Mouse (Mus musculus): ENCODE measurements around the gene Gm17428. TPM values are rescaled to one million over a fixed set of nuclear protein-coding genes. Genes with fewer than 3 reads are reported as not detected.
"Not testable (repeated sequence)": the region's sequence is repeated elsewhere in the genome, so short reads cannot be mapped to it uniquely, and the experiment has no call there.

The Gm17428 gene
- polyA plus RNA-seq, 1 experiment from 2014 or later, result not detected

GRCm38 (mm10) chr14:54950493-54950892 lies 26.2 kb upstream of the Gm17428 start:
- H3K27ac ChIP-seq (ENCODE audit: low read length), result no peak overlapping the region
- H3K9ac ChIP-seq (replicated peaks; ENCODE audit: low read length), result no peak overlapping the region
- H3K4me1 ChIP-seq (ENCODE audit: insufficient read depth, low read length), result no peaks in the 10 kb centered on the region
- H3K27me3 ChIP-seq (ENCODE audit: insufficient read depth, low read length), result no peaks in the 10 kb centered on the region
- no peaks in the 10 kb centered on the region for H3K36me3 ChIP-seq (ENCODE audit: insufficient read depth, low read length)
- H3K4me3 ChIP-seq (ENCODE audit: low read length), result no peak overlapping the region
- ATAC-seq (ENCODE audit: low FRiP score, low TSS enrichment), result no peak
- H3K4me2 ChIP-seq (replicated peaks; ENCODE audit: low read depth, low read length), result no peak overlapping the region
- WGBS, result 60% methylated on average over 12 of the region's 12 CpGs
- H3K9me3 ChIP-seq (ENCODE audit: low read length), result no peaks in the 10 kb centered on the region

GRCm38 (mm10) chr14:54951587-54951986 lies 25.1 kb upstream of the Gm17428 start:
- no peak overlapping the region for H3K4me2 ChIP-seq (replicated peaks; ENCODE audit: low read depth, low read length)
- no peaks in the 10 kb centered on the region for H3K4me1 ChIP-seq (ENCODE audit: insufficient read depth, low read length)
- H3K27ac ChIP-seq (ENCODE audit: low read length), result no peak overlapping the region
- H3K9ac ChIP-seq (replicated peaks; ENCODE audit: low read length), result no peak overlapping the region
- H3K27me3 ChIP-seq (ENCODE audit: insufficient read depth, low read length), result no peaks in the 10 kb centered on the region
- no peak overlapping the region for H3K4me3 ChIP-seq (ENCODE audit: low read length)
- ATAC-seq (ENCODE audit: low FRiP score, low TSS enrichment), result no peak
- no peaks in the 10 kb centered on the region for H3K9me3 ChIP-seq (ENCODE audit: low read length)
- 92% methylated on average over 6 of the region's 6 CpGs for WGBS
- H3K36me3 ChIP-seq (ENCODE audit: insufficient read depth, low read length), result no peaks in the 10 kb centered on the region

- H3K4me2 ChIP-seq (replicated peaks; ENCODE audit: low read depth, low read length), result no peak overlapping the region
- no peak overlapping the region for H3K9ac ChIP-seq (replicated peaks; ENCODE audit: low read length)
- H3K27ac ChIP-seq (ENCODE audit: low read length), result no peak overlapping the region
- no peak overlapping the region for H3K4me3 ChIP-seq (ENCODE audit: low read length)
- H3K9me3 ChIP-seq (ENCODE audit: low read length), result no peaks in the 10 kb centered on the region
- no peak for ATAC-seq (ENCODE audit: low FRiP score, low TSS enrichment)
- no peaks in the 10 kb centered on the region for H3K36me3 ChIP-seq (ENCODE audit: insufficient read depth, low read length)
- 87% methylated on average over 8 of the region's 8 CpGs for WGBS
- no peaks in the 10 kb centered on the region for H3K4me1 ChIP-seq (ENCODE audit: insufficient read depth, low read length)
- no peaks in the 10 kb centered on the region for H3K27me3 ChIP-seq (ENCODE audit: insufficient read depth, low read length)
These were observed 23.0 kb upstream of the Gm17428 start for GRCm38 (mm10) chr14:54953664-54954206.

GRCm38 (mm10) chr14:54954474-54954873 lies 22.3 kb upstream of the Gm17428 start:
- no peak for ATAC-seq (ENCODE audit: low FRiP score, low TSS enrichment)
- H3K9me3 ChIP-seq (ENCODE audit: low read length), result no peaks in the 10 kb centered on the region
- WGBS, result 82% methylated on average over 3 of the region's 3 CpGs
- H3K27ac ChIP-seq (ENCODE audit: low read length), result no peak overlapping the region
- H3K4me2 ChIP-seq (replicated peaks; ENCODE audit: low read depth, low read length), result no peak overlapping the region
- H3K4me3 ChIP-seq (ENCODE audit: low read length), result no peak overlapping the region
- no peaks in the 10 kb centered on the region for H3K36me3 ChIP-seq (ENCODE audit: insufficient read depth, low read length)
- no peak overlapping the region for H3K9ac ChIP-seq (replicated peaks; ENCODE audit: low read length)
- no peaks in the 10 kb centered on the region for H3K4me1 ChIP-seq (ENCODE audit: insufficient read depth, low read length)
- H3K27me3 ChIP-seq (ENCODE audit: insufficient read depth, low read length), result no peaks in the 10 kb centered on the region

GRCm38 (mm10) chr14:54955481-54955880 lies 21.3 kb upstream of the Gm17428 start:
- Histone ChIP-seq H3K4me3 (ENCODE audit: low read length) (no peak overlapping the region), H3K27ac (ENCODE audit: low read length) (no peak overlapping the region), H3K27me3 (ENCODE audit: insufficient read depth, low read length) (no peaks in the 10 kb centered on the region), H3K4me1 (ENCODE audit: insufficient read depth, low read length) (no peaks in the 10 kb centered on the region), H3K9me3 (ENCODE audit: low read length) (no peaks in the 10 kb centered on the region), H3K9ac (replicated peaks; ENCODE audit: low read length) (no peak overlapping the region), H3K4me2 (replicated peaks; ENCODE audit: low read depth, low read length) (no peak overlapping the region), H3K36me3 (ENCODE audit: insufficient read depth, low read length) (no peaks in the 10 kb centered on the region)
- no peak for ATAC-seq (ENCODE audit: low FRiP score, low TSS enrichment)
- whole genome bisulfite sequencing, result 86% methylated on average over 3 of the region's 3 CpGs

GRCm38 (mm10) chr14:54956533-54956932 lies 20.2 kb upstream of the Gm17428 start:
- no peaks in the 10 kb centered on the region for H3K9me3 ChIP-seq (ENCODE audit: low read length)
- H3K36me3 ChIP-seq (ENCODE audit: insufficient read depth, low read length), result no peaks in the 10 kb centered on the region
- H3K4me2 ChIP-seq (replicated peaks; ENCODE audit: low read depth, low read length), result no peak overlapping the region
- no peak overlapping the region for H3K4me3 ChIP-seq (ENCODE audit: low read length)
- no peaks in the 10 kb centered on the region for H3K27me3 ChIP-seq (ENCODE audit: insufficient read depth, low read length)
- 89% methylated on average over 9 of the region's 9 CpGs for WGBS
- no peak overlapping the region for H3K9ac ChIP-seq (replicated peaks; ENCODE audit: low read length)
- H3K27ac ChIP-seq (ENCODE audit: low read length), result no peak overlapping the region
- H3K4me1 ChIP-seq (ENCODE audit: insufficient read depth, low read length), result no peaks in the 10 kb centered on the region
- no peak for ATAC-seq (ENCODE audit: low FRiP score, low TSS enrichment)

- Histone ChIP-seq H3K4me3 (ENCODE audit: low read length) (no peak overlapping the region), H3K4me2 (replicated peaks; ENCODE audit: low read depth, low read length) (no peak overlapping the region), H3K27ac (ENCODE audit: low read length) (no peak overlapping the region), H3K27me3 (ENCODE audit: insufficient read depth, low read length) (no peaks in the 10 kb centered on the region), H3K9ac (replicated peaks; ENCODE audit: low read length) (no peak overlapping the region), H3K4me1 (ENCODE audit: insufficient read depth, low read length) (no peaks in the 10 kb centered on the region), H3K36me3 (ENCODE audit: insufficient read depth, low read length) (no peaks in the 10 kb centered on the region), H3K9me3 (ENCODE audit: low read length) (no peaks in the 10 kb centered on the region)
- 68% methylated on average over 4 of the region's 4 CpGs for whole genome bisulfite sequencing
- ATAC-seq (ENCODE audit: low FRiP score, low TSS enrichment), result no peak
These were observed 18.2 kb upstream of the Gm17428 start for GRCm38 (mm10) chr14:54958503-54958902.

GRCm38 (mm10) chr14:54959197-54959596 lies 17.5 kb upstream of the Gm17428 start:
- no peaks in the 10 kb centered on the region for H3K27me3 ChIP-seq (ENCODE audit: insufficient read depth, low read length)
- H3K9ac ChIP-seq (replicated peaks; ENCODE audit: low read length), result no peak overlapping the region
- no peaks in the 10 kb centered on the region for H3K9me3 ChIP-seq (ENCODE audit: low read length)
- WGBS, result 84% methylated on average over 3 of the region's 3 CpGs
- no peak overlapping the region for H3K4me3 ChIP-seq (ENCODE audit: low read length)
- no peaks in the 10 kb centered on the region for H3K4me1 ChIP-seq (ENCODE audit: insufficient read depth, low read length)
- ATAC-seq (ENCODE audit: low FRiP score, low TSS enrichment), result no peak
- H3K27ac ChIP-seq (ENCODE audit: low read length), result no peak overlapping the region
- H3K4me2 ChIP-seq (replicated peaks; ENCODE audit: low read depth, low read length), result no peak overlapping the region
- no peaks in the 10 kb centered on the region for H3K36me3 ChIP-seq (ENCODE audit: insufficient read depth, low read length)

GRCm38 (mm10) chr14:54959853-54960613 lies 16.7 kb upstream of the Gm17428 start:
- not testable (repeated sequence) for H3K4me1 ChIP-seq (ENCODE audit: insufficient read depth, low read length); H3K4me3 ChIP-seq (ENCODE audit: low read length); H3K4me2 ChIP-seq (replicated peaks; ENCODE audit: low read depth, low read length); H3K27me3 ChIP-seq (ENCODE audit: insufficient read depth, low read length); H3K9ac ChIP-seq (replicated peaks; ENCODE audit: low read length); H3K27ac ChIP-seq (ENCODE audit: low read length); ATAC-seq (ENCODE audit: low FRiP score, low TSS enrichment); H3K9me3 ChIP-seq (ENCODE audit: low read length); H3K36me3 ChIP-seq (ENCODE audit: insufficient read depth, low read length)
- WGBS, result 91% methylated on average over 11 of the region's 12 CpGs

GRCm38 (mm10) chr14:54960769-54961168 lies 16.0 kb upstream of the Gm17428 start:
- no peaks in the 10 kb centered on the region for H3K27me3 ChIP-seq (ENCODE audit: insufficient read depth, low read length)
- no peak for ATAC-seq (ENCODE audit: low FRiP score, low TSS enrichment)
- no peaks in the 10 kb centered on the region for H3K4me1 ChIP-seq (ENCODE audit: insufficient read depth, low read length)
- H3K9me3 ChIP-seq (ENCODE audit: low read length), result no peaks in the 10 kb centered on the region
- no peak overlapping the region for H3K9ac ChIP-seq (replicated peaks; ENCODE audit: low read length)
- no peak overlapping the region for H3K27ac ChIP-seq (ENCODE audit: low read length)
- no peak overlapping the region for H3K4me2 ChIP-seq (replicated peaks; ENCODE audit: low read depth, low read length)
- H3K4me3 ChIP-seq (ENCODE audit: low read length), result no peak overlapping the region
- H3K36me3 ChIP-seq (ENCODE audit: insufficient read depth, low read length), result no peaks in the 10 kb centered on the region
- WGBS, result 65% methylated on average over 10 of the region's 10 CpGs
